Mouse (Mus musculus): Measurements from ENCODE around the gene Fen1. TPM values are rescaled to one million over a fixed set of nuclear protein-coding genes. Genes with fewer than 3 reads are reported as not detected.

The Fen1 gene
- polyA plus RNA-seq, 1 experiment from 2014 or later: 98.8 TPM

- Histone ChIP-seq H3K4me3 (no peak overlapping the region), H3K4me1 (no peaks in the 10 kb centered on the region)
- WGBS: 68% methylated on average over 3 of the region's 3 CpGs
Measured at GRCm38 (mm10) chr19:10149189-10149588, 54.8 kb downstream of the Fen1 start.

More at GRCm38 (mm10) chr19:10149189-10149588, 54.8 kb downstream of the Fen1 start:
- Histone ChIP-seq H3K36me3 (ENCODE audit: poor library complexity, severe bottlenecking) (no peaks in the 10 kb centered on the region), H3K4me2 (no peak overlapping the region), H3K27me3 (no peaks in the 10 kb centered on the region), H3K9me3 (replicated peaks) (no peaks in the 10 kb centered on the region), H3K9ac (no peak overlapping the region), H3K27ac (no peak overlapping the region)
- no peak for ATAC-seq

Small RNA genes lying within 50 kb of the gene (microRNA-seq; reads per million reads assigned to microRNA genes)
- 1.1 reads per million for gene Mir6993

Other genes with a start within 250 kb of the Fen1 start
- gene Fth1, start 223.6 kb downstream of the Fen1 start, polyA plus RNA-seq (2015; fragmentation: Nextera tagmentation; extraction: Ambion mirVana): 1,364 and 1,444 TPM in 2 replicates
- 0.76 and 1.2 TPM in 2 replicates for gene Best1, start 202.5 kb downstream of the Fen1 start, polyA plus RNA-seq (2015; fragmentation: Nextera tagmentation; extraction: Ambion mirVana)
- gene Rab3il1, start 202.5 kb downstream of the Fen1 start, polyA plus RNA-seq (2015; fragmentation: Nextera tagmentation; extraction: Ambion mirVana): 14.4 and 15.2 TPM in 2 replicates
- 5.8 TPM in 2 replicates for gene Fads3, start 162.6 kb downstream of the Fen1 start, polyA plus RNA-seq (2015; fragmentation: Nextera tagmentation; extraction: Ambion mirVana)
- 134 and 154 TPM in 2 replicates for gene Fads2, start 102.4 kb downstream of the Fen1 start, polyA plus RNA-seq (2015; fragmentation: Nextera tagmentation; extraction: Ambion mirVana)
- gene Fads1, start 21.3 kb downstream of the Fen1 start, polyA plus RNA-seq (2015; fragmentation: Nextera tagmentation; extraction: Ambion mirVana): 148 and 172 TPM in 2 replicates
- gene Tmem258, start 155 bp downstream of the Fen1 start, polyA plus RNA-seq (2015; fragmentation: Nextera tagmentation; extraction: Ambion mirVana): 408 and 447 TPM in 2 replicates
- 0.22 and 0.31 TPM in 2 replicates for gene Myrf, start 36.6 kb upstream of the Fen1 start, polyA plus RNA-seq (2015; fragmentation: Nextera tagmentation; extraction: Ambion mirVana)
- gene Dagla, start 100.7 kb upstream of the Fen1 start, polyA plus RNA-seq (2015; fragmentation: Nextera tagmentation; extraction: Ambion mirVana): 3.2 TPM in 2 replicates
- 4.4 and 5.0 TPM in 2 replicates for gene Syt7, start 184.9 kb upstream of the Fen1 start, polyA plus RNA-seq (2015; fragmentation: Nextera tagmentation; extraction: Ambion mirVana)

Data from forebrain, embryonic 13.5 days (tissue).